Mouse (Mus musculus): ENCODE results near the gene Ppargc1a.

Gene Ppargc1a

DNA sequence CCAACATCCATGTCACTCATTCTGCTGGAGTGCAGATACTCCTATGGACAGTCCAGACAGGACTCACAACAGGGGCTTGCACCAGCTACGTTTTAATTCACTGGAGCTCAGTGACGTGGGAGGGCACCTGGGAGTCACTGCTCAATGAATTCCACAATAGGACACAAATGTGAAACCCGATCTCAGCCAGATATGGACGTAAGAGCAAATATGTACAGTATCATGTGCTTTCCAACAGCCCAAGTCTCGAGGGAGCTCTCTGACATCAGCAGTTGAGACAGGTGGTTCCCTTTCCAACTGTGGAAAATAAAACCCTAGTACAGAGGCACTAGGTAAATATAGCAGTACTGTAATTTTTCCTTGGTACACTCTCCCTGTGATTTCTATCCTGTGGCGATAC is at the start of gene Ppargc1a:
Ppargc1a (minus strand) TSS at position 68 of the 400 bp plus-strand sequence.
- 32% methylated on average over 6 of the region's 6 CpGs for WGBS

DNA sequence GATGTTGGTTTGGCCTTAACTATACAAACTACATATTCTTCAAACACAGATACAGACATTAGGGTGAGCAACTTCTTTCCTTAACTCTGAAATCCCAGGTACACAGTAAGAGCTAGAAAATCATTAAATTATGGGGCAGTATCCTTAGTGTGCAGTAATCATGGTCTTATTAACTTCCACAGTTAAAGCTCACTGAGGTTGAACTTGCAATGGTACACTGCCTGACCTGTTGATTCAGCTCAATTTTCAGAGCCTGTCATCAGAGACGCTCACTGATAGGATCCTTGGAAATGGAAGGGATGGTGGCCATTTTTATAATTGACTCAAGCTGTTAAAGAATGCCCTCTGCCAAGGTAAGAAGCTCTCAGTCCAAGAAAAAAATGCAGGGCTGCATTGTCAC is 49.4 kb upstream of the Ppargc1a start:
- WGBS: 94% methylated on average over 1 of the region's 1 CpGs

- WGBS: 90% methylated on average over 4 of the region's 4 CpGs
These were observed 44.5 kb upstream of the Ppargc1a start for GRCm38 (mm10) chr5:51612049-51612448.

DNA sequence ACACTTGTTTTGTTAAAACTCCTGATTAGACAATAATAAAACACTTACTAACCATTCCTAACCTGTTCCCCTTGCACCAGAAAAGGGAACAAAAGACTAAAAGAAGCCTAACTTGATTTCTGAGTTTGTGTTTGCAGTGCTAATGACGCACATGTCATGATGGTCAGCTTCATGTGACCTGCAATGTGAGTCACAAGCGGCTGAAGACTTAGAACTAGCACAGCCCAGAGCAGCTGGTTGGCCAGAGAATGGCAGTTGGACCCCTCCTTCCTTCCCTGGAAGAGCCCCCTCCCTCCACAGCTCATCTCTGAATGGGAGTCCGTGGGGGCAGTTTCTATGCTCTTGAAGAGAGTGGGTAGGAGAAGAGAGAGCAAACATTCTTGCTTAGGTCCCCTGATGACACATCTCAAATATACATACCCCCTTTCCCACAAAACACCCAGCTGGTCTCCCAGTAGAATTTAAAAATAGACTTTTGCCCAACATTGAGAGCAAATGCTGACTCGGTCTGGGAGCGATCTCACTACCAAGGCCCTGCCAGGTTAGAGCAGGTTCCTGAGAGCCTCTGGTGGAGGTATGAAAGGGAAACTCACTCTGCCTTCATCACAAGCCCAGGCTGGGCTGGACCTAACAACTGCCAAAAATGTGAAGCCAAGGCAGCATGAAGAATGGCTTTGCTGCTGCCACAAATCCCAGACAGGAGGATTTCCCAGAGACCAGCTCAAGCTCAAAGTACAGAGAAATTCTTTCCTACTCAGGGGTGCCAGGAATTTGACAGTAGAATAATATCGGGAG is 40.4 kb upstream of the Ppargc1a start:
- 65% methylated on average over 6 of the region's 6 CpGs for WGBS

DNA sequence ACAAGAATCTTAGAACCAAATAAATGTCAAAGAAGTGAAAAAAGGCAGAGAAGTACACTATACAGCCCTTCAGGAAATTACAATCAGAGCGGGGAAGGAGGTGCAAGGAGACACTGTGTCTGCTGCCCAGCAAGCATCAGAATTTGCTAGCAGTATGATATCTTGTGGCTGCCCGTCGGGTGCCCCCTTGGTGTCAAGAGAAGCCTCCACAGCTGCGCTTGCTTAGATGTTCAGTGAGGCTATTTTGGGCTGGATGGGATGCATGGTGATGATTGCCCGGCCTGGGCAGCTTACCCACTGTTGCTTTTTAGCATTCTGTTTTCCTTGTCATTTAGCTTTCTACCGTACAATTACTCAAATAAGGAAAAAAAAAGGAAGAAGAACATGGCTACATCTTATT is 32.0 kb upstream of the Ppargc1a start:
- 66% methylated on average over 6 of the region's 6 CpGs for WGBS

GRCm38 (mm10) chr5:51595644-51596043 is 28.1 kb upstream of the Ppargc1a start:
- 83% methylated on average over 9 of the region's 9 CpGs for WGBS

DNA sequence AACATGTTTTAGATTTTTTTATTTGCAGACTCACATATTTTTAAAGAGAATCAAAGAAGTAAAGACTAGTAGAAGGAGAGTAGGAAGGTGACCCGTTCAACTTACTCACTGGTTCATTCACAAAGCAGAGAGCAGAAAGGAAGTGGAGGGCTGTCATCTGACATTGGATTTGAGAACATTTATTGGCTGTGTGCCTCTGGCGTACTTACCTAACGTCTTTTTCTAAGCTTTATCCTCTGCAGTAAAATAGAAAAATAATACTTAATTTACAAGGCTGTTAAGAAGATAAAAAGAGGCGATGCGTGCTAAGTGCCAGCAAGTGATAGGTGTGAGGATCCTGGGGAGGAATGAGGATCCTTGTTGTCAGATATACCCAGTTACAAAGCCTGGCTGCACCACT is 24.7 kb upstream of the Ppargc1a start:
- 71% methylated on average over 5 of the region's 5 CpGs for WGBS

DNA sequence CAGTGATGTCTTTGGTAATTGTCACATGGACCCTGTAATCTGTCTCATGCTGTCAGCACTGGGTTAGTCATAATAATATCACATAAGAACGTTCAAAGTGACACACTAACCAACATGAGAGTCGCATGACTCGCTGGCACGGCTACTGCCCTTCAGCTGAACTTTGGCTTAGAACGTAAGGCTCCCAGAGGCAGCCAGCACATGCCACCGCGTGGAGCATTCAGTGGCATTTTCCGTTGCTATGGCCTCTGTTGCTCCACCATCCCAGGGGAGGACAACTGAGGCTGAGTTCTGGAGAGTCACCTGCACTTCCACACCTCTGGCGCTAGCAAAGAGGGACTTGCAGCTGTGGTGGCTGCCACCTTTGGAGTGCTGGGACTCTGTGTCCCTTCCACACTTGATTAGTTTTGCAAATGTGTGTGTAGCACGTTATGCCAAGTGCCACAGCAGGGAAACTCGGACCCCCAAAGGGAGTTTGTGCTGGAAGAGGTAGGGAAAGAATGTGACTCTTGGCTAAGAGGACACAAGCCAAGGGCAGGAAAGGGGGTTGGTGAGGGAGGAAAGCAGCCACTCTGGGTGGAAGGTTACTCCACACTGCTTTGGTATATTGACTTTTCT is 24.1 kb upstream of the Ppargc1a start:
- WGBS: 65% methylated on average over 11 of the region's 11 CpGs

DNA sequence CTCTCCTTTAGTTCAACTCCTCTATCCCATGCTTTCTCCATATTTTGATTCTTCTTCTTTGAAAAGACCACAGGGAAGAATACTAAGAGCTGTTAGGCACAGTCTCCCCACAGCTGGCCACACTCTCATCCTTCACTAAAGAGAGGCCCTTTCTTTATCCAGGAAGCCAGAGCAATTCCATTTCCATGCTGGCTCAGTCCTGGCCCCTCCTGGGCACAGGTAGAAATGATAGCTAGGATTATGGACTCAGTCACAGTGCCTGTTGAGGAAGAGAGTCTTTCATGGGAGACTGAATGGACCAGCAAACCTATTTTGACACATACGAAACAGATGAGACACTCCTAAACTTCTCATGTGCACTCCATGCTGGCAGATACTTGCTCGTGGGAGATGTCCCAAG is 18.7 kb upstream of the Ppargc1a start:
- WGBS: 88% methylated on average over 2 of the region's 2 CpGs

GRCm38 (mm10) chr5:51584987-51585386 is 17.5 kb upstream of the Ppargc1a start:
- 65% methylated on average over 6 of the region's 6 CpGs for WGBS

GRCm38 (mm10) chr5:51584186-51584585 is 16.7 kb upstream of the Ppargc1a start:
- WGBS: 94% methylated on average over 3 of the region's 3 CpGs

GRCm38 (mm10) chr5:51583632-51584031 is 16.1 kb upstream of the Ppargc1a start:
- WGBS: 44% methylated on average over 3 of the region's 3 CpGs

DNA sequence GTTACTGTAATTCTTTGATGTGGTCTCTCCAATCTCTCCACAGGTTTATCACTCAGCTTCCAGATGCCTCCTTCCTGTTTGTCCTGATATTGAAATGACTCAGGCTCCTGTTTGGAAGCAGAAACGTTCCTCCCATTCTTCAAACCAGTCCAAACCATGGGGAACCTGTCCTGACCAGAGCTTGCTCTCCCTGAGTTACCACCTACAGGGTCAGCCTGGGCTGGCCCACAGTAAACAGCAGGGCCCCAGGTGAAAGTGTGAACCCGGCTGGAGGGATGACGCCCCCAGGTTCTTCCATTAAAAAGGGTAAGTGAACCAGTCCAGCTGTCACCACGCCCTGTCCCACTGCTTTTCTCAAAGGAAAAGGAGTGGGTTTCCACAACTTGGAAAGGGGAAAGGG is 15.5 kb upstream of the Ppargc1a start:
- WGBS: 65% methylated on average over 4 of the region's 4 CpGs

GRCm38 (mm10) chr5:51582618-51583017 is 15.1 kb upstream of the Ppargc1a start:
- 72% methylated on average over 5 of the region's 5 CpGs for WGBS

GRCm38 (mm10) chr5:51577594-51577993 is 10.1 kb upstream of the Ppargc1a start:
- 75% methylated on average over 1 of the region's 1 CpGs for WGBS

- 66% methylated on average over 2 of the region's 2 CpGs for WGBS
These were observed 6.2 kb upstream of the Ppargc1a start for GRCm38 (mm10) chr5:51573770-51574169.

- 24% methylated on average over 8 of the region's 8 CpGs for WGBS
These were observed 718 bp upstream of the Ppargc1a start for GRCm38 (mm10) chr5:51568198-51568690.

GRCm38 (mm10) chr5:51565672-51566071 is 1.9 kb downstream of the Ppargc1a start:
- 64% methylated on average over 2 of the region's 2 CpGs for WGBS

DNA sequence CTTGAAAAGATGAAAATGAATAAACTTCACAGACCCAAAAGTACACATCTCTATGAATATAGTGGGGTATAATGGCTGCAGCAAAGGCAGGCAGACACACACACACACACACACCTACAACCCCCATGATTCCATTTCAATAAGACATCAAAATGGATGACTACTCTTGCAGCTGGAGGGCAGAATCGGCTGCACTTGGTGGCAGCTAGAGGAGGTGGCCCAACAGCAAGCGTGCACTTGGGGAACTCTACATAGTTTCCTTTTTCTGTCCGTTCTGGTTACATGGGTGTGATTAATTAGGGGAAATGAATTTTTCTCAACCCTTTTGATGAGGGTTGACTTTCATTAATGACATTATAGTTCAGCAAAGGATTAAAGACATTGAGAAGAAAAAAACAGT is 4.0 kb downstream of the Ppargc1a start:
- WGBS: 92% methylated on average over 3 of the region's 3 CpGs

DNA sequence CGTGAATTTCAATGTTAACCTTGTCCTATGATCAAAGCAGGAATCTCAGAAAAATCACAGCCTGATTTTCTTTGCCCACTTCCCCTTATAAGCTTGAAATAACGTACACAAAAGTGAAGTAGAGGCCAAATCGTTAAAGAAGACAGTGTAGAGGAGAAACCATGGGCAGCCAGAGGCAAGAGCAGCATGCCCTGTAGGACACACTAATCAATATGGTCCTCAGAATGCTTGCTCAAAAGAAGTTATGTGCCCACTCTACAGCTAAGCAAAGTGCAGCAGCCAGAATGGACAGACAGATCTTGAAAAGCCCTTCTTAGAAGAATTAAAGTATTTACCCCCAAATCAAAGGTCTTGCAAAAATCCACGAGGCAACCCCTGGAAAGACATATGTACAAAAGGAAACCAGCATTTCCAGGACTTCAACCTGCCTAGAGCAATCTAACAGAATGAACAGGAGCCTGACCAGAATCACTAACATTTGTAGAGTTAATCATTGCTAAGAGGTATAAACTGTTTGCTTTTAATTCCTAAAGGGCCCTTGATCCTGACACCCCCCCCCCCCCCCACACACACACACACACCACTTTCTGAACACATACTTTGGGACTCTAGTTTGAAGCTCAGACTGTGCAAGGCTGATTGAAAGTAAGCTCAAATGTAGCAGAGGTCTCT is 9.8 kb downstream of the Ppargc1a start:
- WGBS: 72% methylated on average over 4 of the region's 4 CpGs

- WGBS: 4% methylated on average over 5 of the region's 5 CpGs
These were observed 13.9 kb downstream of the Ppargc1a start for GRCm38 (mm10) chr5:51553671-51554070.

DNA sequence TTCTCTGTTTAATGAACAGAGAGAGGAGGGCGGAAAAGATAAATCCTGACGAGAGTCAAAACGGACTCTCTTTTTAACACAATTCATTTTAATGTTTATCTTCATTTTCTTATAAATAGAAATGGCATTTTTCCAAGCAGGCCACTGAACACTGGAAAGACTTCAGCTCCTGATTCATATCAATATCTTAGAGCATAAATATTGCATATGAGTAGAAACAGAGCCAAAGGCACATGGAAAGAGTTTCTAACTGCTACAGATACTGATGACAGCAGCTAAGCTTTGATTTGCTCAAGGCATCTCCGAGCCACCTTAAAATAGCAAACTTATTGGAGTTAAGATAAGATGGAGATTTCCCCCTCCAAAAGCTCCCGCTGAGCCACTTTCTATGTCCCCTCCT is 14.3 kb downstream of the Ppargc1a start:
- 3% methylated on average over 5 of the region's 5 CpGs for WGBS

Measured in cerebral cortex, adult 2 months (tissue).